Mouse (Mus musculus) erythroblast, embryonic 14.5 days (primary cell): ENCODE measurements around the gene Crebzf.

ENCODE experiments used
- GATA1 ChIP-seq: IDR thresholded peaks from 2 replicates; pipeline ENCODE4 v1.6.1; 2012; ENCODE audit warnings: low read length, inconsistent platforms, mixed read lengths
- TAL1 ChIP-seq: IDR thresholded peaks from 3 replicates; pipeline ENCODE4 v1.6.1; 2012; ENCODE audit warnings: low read length, inconsistent platforms, mixed read lengths

GRCm38 (mm10) chr7:90395073-90395472 is 47.5 kb upstream of the Crebzf start:
- TF ChIP-seq GATA1 (no peak), TAL1 (no peak)
